Mouse (Mus musculus) neural tube, embryonic 13.5 days (tissue): ENCODE measurements at regions not wholly inside any gene's neighbourhood (a gene's known extent, or its start where the extent isn't known, plus 50 kb on each side); places are given as distances from the start of the nearest gene placed in this dataset. TPM values are rescaled to one million over a fixed set of nuclear protein-coding genes. Genes with fewer than 3 reads are reported as not detected.
"Not testable (repeated sequence)": the region's sequence is repeated elsewhere in the genome, so short reads cannot be mapped to it uniquely, and the experiment has no call there.

ENCODE experiments used
- ATAC-seq: fragments of 200-750 bp; cut with Nextera tagmentation; 2 replicates; pipeline ENCODE4 v1.8.0; 2017; ENCODE audit warnings: low read depth, mild to moderate bottlenecking, moderate TSS enrichment, moderate library complexity
- H3K27ac ChIP-seq: fragments of 300-500 bp; sonication (generic); replicated peaks from 2 replicates; pipeline ENCODE4 v1.5.1; 2015; ENCODE audit warnings: moderate library complexity, mild to moderate bottlenecking, inconsistent platforms
- H3K27me3 ChIP-seq: fragments of 300-500 bp; sonication (generic); 2 replicates; pipeline ENCODE4 v1.6.1; 2015; ENCODE audit warnings: mild to moderate bottlenecking, inconsistent platforms
- H3K36me3 ChIP-seq: fragments of 300-500 bp; sonication (generic); 2 replicates; pipeline ENCODE4 v1.6.1; 2015; ENCODE audit warnings: mild to moderate bottlenecking, inconsistent platforms
- H3K4me1 ChIP-seq: fragments of 300-500 bp; sonication (generic); replicated peaks from 2 replicates; pipeline ENCODE4 v1.6.1; 2015; ENCODE audit warnings: inconsistent platforms
- H3K4me2 ChIP-seq: fragments of 300-500 bp; sonication (generic); 2 replicates; pipeline ENCODE4 v1.6.1; 2015; ENCODE audit warnings: inconsistent platforms, mild to moderate bottlenecking, moderate library complexity
- H3K4me3 ChIP-seq: fragments of 300-500 bp; sonication (generic); 2 replicates; pipeline ENCODE4 v1.5.1; 2015; ENCODE audit warnings: mild to moderate bottlenecking, inconsistent platforms
- H3K9ac ChIP-seq: fragments of 300-500 bp; sonication (generic); 2 replicates; pipeline ENCODE4 v1.6.1; 2015; ENCODE audit warnings: moderate library complexity, mild to moderate bottlenecking, inconsistent platforms
- H3K9me3 ChIP-seq: fragments of 300-500 bp; sonication (generic); 2 replicates; pipeline ENCODE4 v1.6.1; 2016; ENCODE audit warnings: inconsistent platforms
- WGBS: fragments of 180-500 bp; shearing (Covaris S2); methylation state at CpG from one replicate; pipeline ENCODE4 v1.1.7; 2015; 5-methylcytosine and 5-hydroxymethylcytosine counted together
- microRNA-seq: library from miRNA; unstranded; fragments of <30 nt; microRNA quantifications from one replicate; pipeline ENCODE4, GENCODE M21; 2016

- H3K4me1 ChIP-seq, H3K36me3 ChIP-seq, H3K4me2 ChIP-seq, H3K9ac ChIP-seq, H3K27ac ChIP-seq, H3K4me3 ChIP-seq, H3K9me3 ChIP-seq, H3K27me3 ChIP-seq, ATAC-seq: not testable (repeated sequence)
- WGBS = 64% methylated on average over 1 of the region's 1 CpGs
Measured at GRCm38 (mm10) chr12:15002401-15002800, 814.3 kb downstream of the Trib2 start.

Small RNAs in the stretch of these regions (microRNA-seq; reads per million reads assigned to microRNA genes)
- not detected for gene Gm27682
